Mouse (Mus musculus) regulatory T cell (primary cell): ENCODE results near the gene Olfr828.

Experiments used
- in situ Hi-C: fragments of 300-600 bp; cut with MboI, MseI; formaldehyde crosslinking; loops from one replicate; pipeline ENCODE4 v1.15.1; 2025; ENCODE audit warnings: high pct_unique_total_duplicates

The Olfr828 gene

GRCm38 (mm10) chr9:18819426-18819825 lies at the start of gene Olfr828:
Gene Olfr828 (minus strand): TSS chr9:18819526.
- in situ Hi-C loops = no loop called here

- in situ Hi-C loops = no loop called here
These were observed 35.3 kb upstream of the Olfr828 start, which contains the start of gene Olfr829 for GRCm38 (mm10) chr9:18854633-18855032. Gene Olfr829 (plus strand): TSS chr9:18854933.

GRCm38 (mm10) chr9:18785316-18785715 lies 34.0 kb downstream of the Olfr828 start:
- in situ Hi-C loops = no loop called here

- in situ Hi-C loops = no loop called here
These were observed 39.9 kb downstream of the Olfr828 start for GRCm38 (mm10) chr9:18779476-18779875.

- in situ Hi-C loops = no loop called here
These were observed 40.3 kb downstream of the Olfr828 start for GRCm38 (mm10) chr9:18778981-18779380.
